Mouse (Mus musculus) heart, postnatal 36 days (tissue): ENCODE measurements around the gene Lrrc20. TPM values are rescaled to one million over a fixed set of nuclear protein-coding genes. Genes with fewer than 3 reads are reported as not detected.
A peak's percentile ranks its signal among the peaks of the same experiment; 100 is the strongest.

ENCODE experiments used
- DNase-seq, 2 experiments: peaks; one replicate each; pipeline ENCODE4 v3.0.0; 2021 to 2022
- intact Hi-C: fragments of 180-260 bp; cut with DNase I; formaldehyde crosslinking; loops from one replicate; pipeline ENCODE4 v1.15.1; 2025
- total RNA-seq, 2 experiments: library from RNA; stranded (reverse); gene quantifications; 2 replicates each; pipeline ENCODE4 v1.2.3; 2021

Gene Lrrc20
- total RNA-seq, 2 experiments from 2014 or later: 29.5 to 31.6 TPM

- intact Hi-C loops: no loop called here
- no peak for DNase-seq
These were observed 31.0 kb downstream of the Lrrc20 start for GRCm38 (mm10) chr10:61506381-61507200.

- intact Hi-C loops: no loop called here
- no peak for DNase-seq
These were observed 34.3 kb downstream of the Lrrc20 start for GRCm38 (mm10) chr10:61509873-61510272.

- DNase-seq: no peak
- intact Hi-C loops: no loop called here
These were observed 35.2 kb downstream of the Lrrc20 start for GRCm38 (mm10) chr10:61510809-61511208.

GRCm38 (mm10) chr10:61512215-61512889 lies 36.8 kb downstream of the Lrrc20 start:
- intact Hi-C loops: no loop called here
- no peak for DNase-seq

- DNase-seq: no peak
- intact Hi-C loops: no loop called here
These were observed 41.3 kb downstream of the Lrrc20 start for GRCm38 (mm10) chr10:61516866-61517265.

GRCm38 (mm10) chr10:61517296-61518071 lies 41.9 kb downstream of the Lrrc20 start:
- peak in 1 of 2 experiments; percentile 29 for DNase-seq
- intact Hi-C loops: no loop called here

GRCm38 (mm10) chr10:61518320-61518719 lies 42.7 kb downstream of the Lrrc20 start:
- intact Hi-C loops: no loop called here
- DNase-seq: no peak

- intact Hi-C loops: no loop called here
- DNase-seq: no peak
These were observed 43.9 kb downstream of the Lrrc20 start for GRCm38 (mm10) chr10:61519491-61519890.

- no peak for DNase-seq
- intact Hi-C loops: no loop called here
These were observed 45.1 kb downstream of the Lrrc20 start for GRCm38 (mm10) chr10:61520714-61521113.

- intact Hi-C loops: no loop called here
- peak in 1 of 2 experiments; percentile 22 for DNase-seq
These were observed 55.3 kb downstream of the Lrrc20 start for GRCm38 (mm10) chr10:61530936-61531335.

- no peak for DNase-seq
- intact Hi-C loops: no loop called here
These were observed 57.7 kb downstream of the Lrrc20 start for GRCm38 (mm10) chr10:61533285-61533684.

GRCm38 (mm10) chr10:61534371-61535101 lies 58.9 kb downstream of the Lrrc20 start:
- intact Hi-C loops: no loop called here

GRCm38 (mm10) chr10:61535441-61535840 lies 59.8 kb downstream of the Lrrc20 start:
- intact Hi-C loops: no loop called here
- no peak for DNase-seq

More at GRCm38 (mm10) chr10:61534371-61535101, 58.9 kb downstream of the Lrrc20 start:
- DNase-seq: no peak

GRCm38 (mm10) chr10:61536130-61537035 lies 60.8 kb downstream of the Lrrc20 start:
- intact Hi-C loops: no loop called here
- DNase-seq: peak; percentile 59 to 65

GRCm38 (mm10) chr10:61537036-61537380 lies 61.4 kb downstream of the Lrrc20 start:
- intact Hi-C loops: no loop called here
- DNase-seq: peak in 1 of 2 experiments; percentile 22

- no peak for DNase-seq
- intact Hi-C loops: no loop called here
These were observed 62.8 kb downstream of the Lrrc20 start for GRCm38 (mm10) chr10:61538446-61538845.

- DNase-seq: no peak
- intact Hi-C loops: no loop called here
These were observed 68.7 kb downstream of the Lrrc20 start for GRCm38 (mm10) chr10:61544127-61544862.

GRCm38 (mm10) chr10:61544863-61545240 lies 69.3 kb downstream of the Lrrc20 start:
- no peak for DNase-seq
- intact Hi-C loops: no loop called here

GRCm38 (mm10) chr10:61550106-61550505 lies 74.5 kb downstream of the Lrrc20 start:
- no peak for DNase-seq
- intact Hi-C loops: no loop called here
